Mouse (Mus musculus) bone marrow macrophage, adult 2 months (primary cell): ENCODE data around the gene Me1.

Experiments used
- CTCF ChIP-seq: IDR thresholded peaks from 2 replicates; pipeline ENCODE4 v1.5.1; 2012; ENCODE audit warnings: low read depth, mild to moderate bottlenecking, low read length, moderate library complexity
- POLR2A ChIP-seq: IDR thresholded peaks from 2 replicates; pipeline ENCODE4 v1.6.1; 2012; ENCODE audit warnings: mild to moderate bottlenecking, low read depth, low read length, borderline replicate concordance

- TF ChIP-seq CTCF (no peak), POLR2A (no peak)
Observed at GRCm38 (mm10) chr9:86667138-86667750, 28.5 kb downstream of the Me1 start.
